Mouse (Mus musculus) MEL (cell line): ENCODE measurements around the gene Zfp553. TPM values are rescaled to one million over a fixed set of nuclear protein-coding genes. Genes with fewer than 3 reads are reported as not detected.

Source experiments
- DNase-seq: peaks from one replicate; pipeline ENCODE4 v3.0.0; 2011; ENCODE audit warnings: low read depth, low spot score
- H3K27ac ChIP-seq: 2 replicates; pipeline ENCODE4 v1.5.1; 2012; ENCODE audit warnings: low read depth, mild to moderate bottlenecking, control low read depth, low read length, moderate library complexity; ENCODE audit not compliant: control insufficient read depth
- H3K27me3 ChIP-seq, 2 experiments: fragments of 150-350 bp in 1 of 2; sonication (generic) in 1 of 2; 2 replicates each; pipeline ENCODE4 v1.6.1; 2012; ENCODE audit warnings: low read length in 2 of 2, mild to moderate bottlenecking in 2 of 2, improper control_type of control experiment in 1 of 2, moderate library complexity in 1 of 2; ENCODE audit not compliant: insufficient read depth in 2 of 2, control insufficient read depth in 1 of 2
- H3K36me3 ChIP-seq, 2 experiments: 2 replicates each; pipeline ENCODE4 v1.6.1; 2012 to 2014; ENCODE audit warnings: low read length in 2 of 2, improper control_type of control experiment in 1 of 2, inconsistent platforms in 1 of 2, mild to moderate bottlenecking in 1 of 2; ENCODE audit not compliant: insufficient read depth in 2 of 2, control insufficient read depth in 1 of 2
- H3K4me1 ChIP-seq, 2 experiments: fragments of 150-350 bp in 1 of 2; sonication (generic) in 1 of 2; 2 replicates each; pipeline ENCODE4 v1.6.1; 2012; ENCODE audit warnings: low read length in 2 of 2, improper control_type of control experiment in 1 of 2, mild to moderate bottlenecking in 1 of 2; ENCODE audit not compliant: insufficient read depth in 2 of 2, control insufficient read depth in 1 of 2
- H3K4me3 ChIP-seq, 2 experiments: fragments of 150-350 bp in 1 of 2; sonication (generic) in 1 of 2; 2 replicates each; pipeline ENCODE4 v1.5.1; 2012; ENCODE audit warnings: low read depth in 2 of 2, low read length in 2 of 2, mild to moderate bottlenecking in 2 of 2, moderate library complexity in 2 of 2, control low read depth in 1 of 2, improper control_type of control experiment in 1 of 2; ENCODE audit not compliant: control insufficient read depth in 1 of 2, insufficient read depth in 1 of 2
- H3K79me2 ChIP-seq: 2 replicates; pipeline ENCODE4 v1.6.1; 2012; ENCODE audit warnings: mild to moderate bottlenecking, low read length, moderate library complexity; ENCODE audit not compliant: control insufficient read depth, poor library complexity, insufficient read depth
- H3K9ac ChIP-seq: 2 replicates; pipeline ENCODE4 v1.6.1; 2012; ENCODE audit warnings: low read depth, mild to moderate bottlenecking, control low read depth, low read length, moderate library complexity; ENCODE audit not compliant: control insufficient read depth, poor library complexity, severe bottlenecking
- H3K9me3 ChIP-seq: fragments of 150-350 bp; sonication (generic); replicated peaks from 2 replicates; pipeline ENCODE4 v1.6.1; 2012; ENCODE audit warnings: mild to moderate bottlenecking, low read length, improper control_type of control experiment, moderate library complexity; ENCODE audit not compliant: insufficient read depth
- CTCF ChIP-seq, 3 experiments: IDR thresholded peaks in 2 of 3; conservative IDR thresholded peaks in 1 of 3; 2 replicates each; pipeline ENCODE4 v1.5.1; 2011 to 2012; ENCODE audit warnings: low read length in 3 of 3, low read depth in 2 of 3, mild to moderate bottlenecking in 2 of 3, improper control_type of control experiment in 1 of 3, inconsistent platforms in 1 of 3, mixed read lengths in 1 of 3, moderate library complexity in 1 of 3; ENCODE audit not compliant: control insufficient read depth in 1 of 3, insufficient read depth in 1 of 3, poor library complexity in 1 of 3, severe bottlenecking in 1 of 3
- ELF1 ChIP-seq: IDR thresholded peaks from 2 replicates; pipeline ENCODE4 v1.6.1; 2014; ENCODE audit warnings: low read depth, mild to moderate bottlenecking, inconsistent platforms, low read length, improper control_type of control experiment, moderate library complexity
- ETS1 ChIP-seq: IDR thresholded peaks from 2 replicates; pipeline ENCODE4 v1.6.1; 2012; ENCODE audit warnings: low read depth, mild to moderate bottlenecking, inconsistent platforms, low read length, improper control_type of control experiment, moderate library complexity
- GABPA ChIP-seq: IDR thresholded peaks from 2 replicates; pipeline ENCODE4 v1.6.1; 2012; ENCODE audit warnings: low read depth, mild to moderate bottlenecking, inconsistent platforms, low read length, improper control_type of control experiment, moderate library complexity
- GATA1 ChIP-seq: IDR thresholded peaks from 2 replicates; pipeline ENCODE4 v1.6.1; 2011; ENCODE audit warnings: low read depth, low read length, improper control_type of control experiment
- HCFC1 ChIP-seq: IDR thresholded peaks from 2 replicates; pipeline ENCODE4 v1.6.1; 2012; ENCODE audit warnings: low read depth, mild to moderate bottlenecking, inconsistent platforms, low read length, improper control_type of control experiment, moderate library complexity
- MAX ChIP-seq: IDR thresholded peaks from 2 replicates; pipeline ENCODE4 v1.6.1; 2011; ENCODE audit warnings: low read length, improper control_type of control experiment
- MYB ChIP-seq: IDR thresholded peaks from 2 replicates; pipeline ENCODE4 v1.6.1; 2011; ENCODE audit warnings: mild to moderate bottlenecking, low read depth, low read length, improper control_type of control experiment
- MYC ChIP-seq: IDR thresholded peaks from 2 replicates; pipeline ENCODE4 v1.6.1; 2011; ENCODE audit warnings: low read depth, mild to moderate bottlenecking, low read length, improper control_type of control experiment, moderate library complexity
- NELFE ChIP-seq: IDR thresholded peaks from 2 replicates; pipeline ENCODE4 v1.6.1; 2011; ENCODE audit warnings: low read depth, low read length, improper control_type of control experiment
- NRF1 ChIP-seq: IDR thresholded peaks from 2 replicates; pipeline ENCODE4 v1.6.1; 2014; ENCODE audit warnings: low read depth, mild to moderate bottlenecking, inconsistent platforms, low read length, improper control_type of control experiment, moderate library complexity; ENCODE audit not compliant: poor library complexity, insufficient read depth, severe bottlenecking
- POLR2AphosphoS5 ChIP-seq: IDR thresholded peaks from 2 replicates; pipeline ENCODE4 v1.6.1; 2012; ENCODE audit warnings: low read depth, borderline replicate concordance, mild to moderate bottlenecking, inconsistent platforms, low read length, moderate library complexity, mixed read lengths
- RAD21 ChIP-seq: IDR thresholded peaks from 2 replicates; pipeline ENCODE4 v1.6.1; 2011; ENCODE audit warnings: mild to moderate bottlenecking, low read depth, low read length, improper control_type of control experiment
- RCOR1 ChIP-seq: IDR thresholded peaks from 2 replicates; pipeline ENCODE4 v1.6.1; 2012; ENCODE audit warnings: low read depth, mild to moderate bottlenecking, inconsistent platforms, low read length, improper control_type of control experiment
- SIN3A ChIP-seq: IDR thresholded peaks from 2 replicates; pipeline ENCODE4 v1.6.1; 2012; ENCODE audit warnings: low read length, improper control_type of control experiment, inconsistent platforms
- SMC3 ChIP-seq: IDR thresholded peaks from 2 replicates; pipeline ENCODE4 v1.6.1; 2011; ENCODE audit warnings: low read depth, low read length, improper control_type of control experiment
- TCF12 ChIP-seq: IDR thresholded peaks from 2 replicates; pipeline ENCODE4 v1.6.1; 2014; ENCODE audit warnings: low read depth, mild to moderate bottlenecking, inconsistent platforms, low read length, improper control_type of control experiment, moderate library complexity
- USF1 ChIP-seq: IDR thresholded peaks from 2 replicates; pipeline ENCODE4 v1.6.1; 2014; ENCODE audit warnings: low read depth, mild to moderate bottlenecking, inconsistent platforms, low read length, improper control_type of control experiment, moderate library complexity
- USF2 ChIP-seq, 2 experiments: IDR thresholded peaks; 2 replicates each; pipeline ENCODE4 v1.6.1; 2011 to 2012; ENCODE audit warnings: improper control_type of control experiment in 2 of 2, low read length in 2 of 2, borderline replicate concordance in 1 of 2, inconsistent platforms in 1 of 2, low read depth in 1 of 2, mild to moderate bottlenecking in 1 of 2; ENCODE audit not compliant: insufficient read depth in 1 of 2
- ZC3H11A ChIP-seq: IDR thresholded peaks from 2 replicates; pipeline ENCODE4 v1.6.1; 2012; ENCODE audit warnings: low read depth, mild to moderate bottlenecking, inconsistent platforms, low read length, improper control_type of control experiment
- ZKSCAN1 ChIP-seq: IDR thresholded peaks from 2 replicates; pipeline ENCODE4 v1.6.1; 2012; ENCODE audit warnings: low read depth, mild to moderate bottlenecking, inconsistent platforms, low read length, improper control_type of control experiment, moderate library complexity
- ZNF384 ChIP-seq: IDR thresholded peaks from 2 replicates; pipeline ENCODE4 v1.6.1; 2012; ENCODE audit warnings: low read depth, mild to moderate bottlenecking, inconsistent platforms, low read length, improper control_type of control experiment
- polyA plus RNA-seq, 2 experiments: library from polyadenylated mRNA; stranded (reverse) in 1 of 2; unstranded in 1 of 2; fragments of >175 nt in 1 of 2; fragments of >200 nt in 1 of 2; gene quantifications; 2 replicates each; pipeline versions ENCODE4 v1.2.1 to v1.2.4; 2012; ENCODE audit warnings: low replicate concordance in 2 of 2, low read depth in 1 of 2; ENCODE audit not compliant: insufficient read length in 2 of 2, insufficient read depth in 1 of 2, missing spikeins in 1 of 2
- total RNA-seq: library from RNA; depleted of rRNA; stranded (reverse); fragments of 300-350 nt; gene quantifications from 2 replicates; pipeline ENCODE4 v1.2.3, GENCODE M21; 2012

The Zfp553 gene
- total and polyA plus RNA-seq, 3 experiments, result 14.6 to 19.0 TPM; not detected in 1

DNA sequence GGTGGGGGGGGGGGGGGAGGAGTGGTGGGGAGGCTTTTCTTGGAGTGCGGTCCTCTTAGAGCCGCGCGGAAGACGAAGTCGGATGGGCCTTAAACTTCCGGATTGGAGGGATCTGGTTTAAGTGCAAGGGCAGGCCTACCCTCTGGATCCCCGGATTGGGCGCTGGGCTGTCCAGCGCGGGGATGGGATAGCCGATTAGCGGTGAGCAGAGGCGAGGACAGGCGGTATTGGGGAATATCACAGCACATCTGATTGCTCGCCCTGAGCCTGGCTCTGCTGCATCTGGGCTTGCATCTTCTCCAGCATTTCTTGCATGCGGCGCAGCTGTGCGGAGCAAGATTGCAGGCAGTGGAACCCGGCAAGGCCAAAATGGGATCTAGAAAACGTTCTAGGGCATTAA, 18.3 kb upstream of the Zfp553 start:
- peaks cover 3% of the 10 kb centered on the region for H3K79me2 ChIP-seq
- no peaks in the 10 kb centered on the region for H3K27me3 ChIP-seq
- H3K4me1 ChIP-seq, result peaks cover 23 to 47% of the 10 kb centered on the region in 2 experiments
- TF ChIP-seq USF1 (no peak), ZNF384 (no peak), ZKSCAN1 (no peak), MYC (no peak), MAX (no peak), GATA1 (no peak)
- TF ChIP-seq, all 39 proteins: peak for 0
- Histone ChIP-seq H3K9ac (no peak overlapping the region), H3K4me3 (no peak overlapping the region), H3K9me3 (no peaks in the 10 kb centered on the region), H3K27ac (no peak overlapping the region), H3K36me3 (peaks cover 0 to 28% of the 10 kb centered on the region in 2 experiments; a peak in 2 of 4 replicates)
- no peak for DNase-seq

DNA sequence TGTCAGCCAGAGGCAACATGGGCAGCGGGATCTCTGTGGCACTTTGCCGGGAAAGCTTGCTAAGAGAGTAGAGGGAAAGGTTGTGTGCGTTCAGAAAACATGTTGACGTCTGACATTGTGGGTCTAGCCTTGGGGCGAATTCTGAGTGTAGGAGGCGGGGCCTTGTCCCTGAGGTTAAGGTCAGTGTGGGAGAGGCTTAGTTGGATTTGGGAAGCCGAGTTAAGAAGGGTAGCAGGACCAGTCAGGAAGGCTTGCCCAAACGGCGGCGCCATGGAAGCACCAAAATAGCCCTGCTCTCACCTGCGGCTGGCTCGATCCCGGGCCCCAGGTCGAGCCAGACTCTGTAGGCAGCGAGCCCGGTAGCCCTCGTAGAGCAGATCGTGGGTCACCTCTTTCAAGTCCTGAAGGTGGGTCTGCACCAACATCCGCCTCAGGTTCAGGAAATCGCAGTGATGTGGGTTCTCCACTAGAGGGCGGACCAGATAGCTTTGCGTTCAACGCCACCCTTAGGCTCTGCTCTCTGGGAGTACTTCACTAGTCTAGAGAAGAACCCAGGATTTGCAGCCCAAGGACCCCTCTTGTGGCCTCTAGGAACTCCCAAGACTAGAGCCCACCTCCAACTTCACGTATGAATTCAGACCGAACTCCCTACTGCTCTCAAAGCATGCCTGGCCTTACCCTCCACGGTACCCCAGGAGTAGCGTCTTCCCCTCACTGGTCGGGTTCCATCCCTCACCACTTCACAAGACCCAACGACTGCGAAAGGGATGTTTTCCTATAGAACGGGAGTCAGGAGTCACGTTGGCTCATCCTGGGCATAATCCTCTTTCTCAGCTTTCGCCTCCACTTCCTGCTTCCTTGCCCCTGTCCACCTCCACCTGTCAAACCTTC, 17.6 kb upstream of the Zfp553 start:
- no peak overlapping the region for H3K9ac ChIP-seq
- H3K4me3 ChIP-seq, result no peak overlapping the region
- H3K4me1 ChIP-seq, result peaks cover 23 to 43% of the 10 kb centered on the region in 2 experiments
- H3K79me2 ChIP-seq, result peaks cover 3% of the 10 kb centered on the region
- H3K27me3 ChIP-seq, result no peaks in the 10 kb centered on the region
- H3K36me3 ChIP-seq, result peaks cover 0 to 23% of the 10 kb centered on the region in 2 experiments; a peak in 2 of 4 replicates
- no peak overlapping the region for H3K27ac ChIP-seq
- TF ChIP-seq ELF1 (0 out of 2 replicates have a peak, but pooled peaks have one; percentile 27), NRF1 (no peak), ETS1 (no peak), ZC3H11A (no peak), SIN3A (no peak; the same call in 1 of the 2 replicates), RCOR1 (no peak), GABPA (no peak), CTCF (IDR thresholded peaks at IDR 0.05 in 2 of 3, conservative IDR thresholded peaks at IDR 0.05 in 1 of 3; ENCODE audit: control insufficient read depth in 1 of 3, insufficient read depth in 1 of 3, low read depth in 2 of 3, low read length in 3 of 3, poor library complexity in 1 of 3, severe bottlenecking in 1 of 3) (peak; percentile 77 to 89 (median 87)), RAD21 (peak; percentile 44), MYB (no peak), NELFE (no peak), HCFC1 (no peak), SMC3 (peak; percentile 57), USF2 (IDR thresholded peaks at IDR 0.05; ENCODE audit: borderline replicate concordance in 1 of 2, insufficient read depth in 1 of 2, low read depth in 1 of 2, low read length in 2 of 2) (no peak), MYC (no peak), POLR2AphosphoS5 (no peak), TCF12 (no peak)
- DNase-seq, result peak; percentile 82
- H3K9me3 ChIP-seq, result no peaks in the 10 kb centered on the region
